Mouse (Mus musculus) heart, embryonic 11.5 days (tissue): ENCODE measurements at regions not wholly inside any gene's neighbourhood (a gene's known extent, or its start where the extent isn't known, plus 50 kb on each side); places are given as distances from the start of the nearest gene placed in this dataset.
"Not testable (repeated sequence)": the region's sequence is repeated elsewhere in the genome, so short reads cannot be mapped to it uniquely, and the experiment has no call there.

Experiments used
- ATAC-seq: fragments of 200-750 bp; cut with Nextera tagmentation; replicated peaks from 2 replicates; pipeline ENCODE4 v1.8.0; 2017; ENCODE audit warnings: moderate library complexity; ENCODE audit not compliant: insufficient number of reproducible peaks, low FRiP score, low TSS enrichment
- H3K27ac ChIP-seq: fragments of 300-500 bp; sonication (generic); 2 replicates; pipeline ENCODE4 v1.5.1; 2014; ENCODE audit warnings: mild to moderate bottlenecking, low read depth, low read length
- H3K27me3 ChIP-seq: fragments of 300-500 bp; sonication (generic); 2 replicates; pipeline ENCODE4 v1.6.1; 2014; ENCODE audit warnings: mild to moderate bottlenecking, low read length, mixed read lengths; ENCODE audit not compliant: control insufficient read depth, insufficient read depth
- H3K36me3 ChIP-seq: fragments of 300-500 bp; sonication (generic); 2 replicates; pipeline ENCODE4 v1.6.1; 2014; ENCODE audit warnings: mild to moderate bottlenecking, low read length, moderate library complexity, mixed read lengths; ENCODE audit not compliant: control insufficient read depth, insufficient read depth
- H3K4me1 ChIP-seq: fragments of 300-500 bp; sonication (generic); 2 replicates; pipeline ENCODE4 v1.6.1; 2014; ENCODE audit warnings: low read length; ENCODE audit not compliant: control insufficient read depth, insufficient read depth
- H3K4me2 ChIP-seq: fragments of 300-500 bp; sonication (generic); 2 replicates; pipeline ENCODE4 v1.6.1; 2014; ENCODE audit warnings: mild to moderate bottlenecking, moderate library complexity
- H3K4me3 ChIP-seq: fragments of 300-500 bp; sonication (generic); 2 replicates; pipeline ENCODE4 v1.5.1; 2014; ENCODE audit warnings: low read depth, low read length
- H3K9ac ChIP-seq: fragments of 300-500 bp; sonication (generic); 2 replicates; pipeline ENCODE4 v1.6.1; 2014; ENCODE audit warnings: mild to moderate bottlenecking, low read depth, low read length, moderate library complexity
- H3K9me3 ChIP-seq: fragments of 300-500 bp; sonication (generic); replicated peaks from 2 replicates; pipeline ENCODE4 v1.6.1; 2016; ENCODE audit warnings: low read length; ENCODE audit not compliant: control insufficient read depth
- WGBS: fragments of 180-500 bp; shearing (Covaris S2); extraction: QIAGEN DNeasy Blood & Tissue Kit; methylation state at CpG from one replicate; pipeline ENCODE4 v1.1.7; 2014; ENCODE audit not compliant: insufficient replicate concordance; 5-methylcytosine and 5-hydroxymethylcytosine counted together

DNA sequence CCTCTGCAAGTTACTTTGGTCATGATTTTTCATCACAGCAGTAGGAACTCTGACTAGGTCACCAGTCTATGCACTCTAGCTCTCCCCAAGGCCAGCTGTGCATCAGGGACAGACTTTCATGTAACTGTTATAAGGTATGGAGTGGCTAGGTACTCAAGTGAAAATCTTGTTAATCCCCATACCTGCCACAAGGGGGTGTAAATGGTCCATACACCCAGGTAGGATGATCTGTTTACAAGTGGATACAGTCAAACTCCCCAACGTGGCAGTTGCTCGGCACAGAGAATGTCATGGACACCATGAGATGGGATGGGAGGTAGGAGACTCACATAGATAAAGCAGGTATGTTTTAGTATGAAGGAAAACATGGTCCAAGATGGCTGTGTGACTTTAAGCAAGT, 187.2 kb upstream of the 5730507C01Rik start:
- H3K27me3 ChIP-seq, H3K9ac ChIP-seq, H3K4me2 ChIP-seq, H3K4me3 ChIP-seq, H3K36me3 ChIP-seq, H3K27ac ChIP-seq, ATAC-seq, H3K4me1 ChIP-seq: not testable (repeated sequence)
- WGBS, result 77% methylated on average over 2 of the region's 2 CpGs
- H3K9me3 ChIP-seq, result peaks cover 13% of the 10 kb centered on the region

DNA sequence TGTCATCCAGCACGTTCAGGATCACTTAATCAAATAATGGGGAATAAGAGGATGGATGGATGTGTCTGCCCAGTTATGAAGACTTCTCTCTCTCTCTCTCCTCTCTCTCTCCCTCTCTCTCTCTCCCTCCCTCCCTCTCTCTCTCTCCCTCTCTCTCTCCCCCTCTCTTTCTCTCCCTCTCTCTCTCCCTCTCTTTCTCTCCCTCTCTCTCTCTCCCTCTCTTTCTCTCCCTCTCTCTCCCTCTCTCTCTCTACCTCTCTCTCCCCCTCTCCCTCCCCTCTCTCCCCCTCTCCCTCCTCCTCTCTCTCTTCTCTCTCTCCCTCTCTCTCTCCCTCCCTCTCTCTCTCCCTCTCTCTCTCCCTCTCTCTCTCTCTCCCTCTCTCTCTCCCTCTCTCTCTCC, 167.6 kb upstream of the 5730507C01Rik start:
- H3K4me1 ChIP-seq, H3K9ac ChIP-seq, ATAC-seq, H3K4me3 ChIP-seq, H3K27me3 ChIP-seq, H3K36me3 ChIP-seq, H3K4me2 ChIP-seq, H3K27ac ChIP-seq, H3K9me3 ChIP-seq: not testable (repeated sequence)
- WGBS, result 47% methylated on average over 1 of the region's 1 CpGs

DNA sequence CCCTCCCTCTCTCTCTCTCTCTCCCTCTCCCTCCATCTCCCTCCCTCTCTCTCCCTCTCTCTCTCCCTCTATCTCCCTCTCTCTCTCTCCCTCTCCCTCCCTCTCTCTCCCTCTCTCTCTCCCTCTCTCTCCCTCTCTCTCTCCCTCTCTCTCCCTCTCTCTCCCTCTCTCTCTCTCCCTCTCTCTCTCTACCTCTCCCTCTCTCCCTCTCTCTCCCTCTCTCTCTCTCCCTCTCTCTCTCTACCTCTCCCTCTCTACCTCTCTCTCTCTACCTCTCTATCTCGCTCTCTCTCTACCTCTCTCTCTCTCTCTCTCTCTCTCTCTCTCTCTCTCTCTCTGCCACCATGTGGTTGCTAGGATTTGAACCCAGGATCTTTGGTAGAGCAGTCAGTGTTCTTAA, 167.2 kb upstream of the 5730507C01Rik start:
- ATAC-seq, H3K4me2 ChIP-seq, H3K9ac ChIP-seq, H3K9me3 ChIP-seq, H3K27ac ChIP-seq, H3K4me3 ChIP-seq, H3K36me3 ChIP-seq, H3K4me1 ChIP-seq, H3K27me3 ChIP-seq: not testable (repeated sequence)
- no CpG with 5 or more reads among the region's 1 CpGs for WGBS

DNA sequence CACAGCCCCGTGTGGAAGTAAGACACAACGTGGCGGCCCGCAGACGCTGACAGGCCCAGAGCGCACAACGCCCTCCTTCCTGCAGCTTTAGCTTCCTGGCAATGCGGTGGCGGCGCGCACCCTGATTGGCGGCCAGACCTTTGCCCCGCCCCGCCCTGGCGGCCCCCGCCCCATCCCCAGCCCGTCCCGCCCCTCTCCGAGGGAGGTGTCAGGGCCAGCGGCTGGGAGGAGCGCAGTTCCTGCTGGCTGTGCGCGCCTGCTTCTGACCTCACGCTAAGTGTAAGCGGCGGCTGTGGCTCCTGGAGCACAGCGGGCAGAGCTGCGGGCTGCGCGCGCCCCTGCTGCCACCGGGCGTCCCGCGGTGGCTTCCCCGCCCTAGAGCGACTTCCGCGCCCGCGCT, 127.1 kb upstream of the 5730507C01Rik start:
- H3K36me3 ChIP-seq, result no peaks in the 10 kb centered on the region
- H3K4me2 ChIP-seq, result no peak overlapping the region
- no peaks in the 10 kb centered on the region for H3K4me1 ChIP-seq
- 0 out of 2 replicates have a peak overlapping the region, but pooled peaks have one; percentile 8 for H3K4me3 ChIP-seq
- H3K9me3 ChIP-seq, result peaks cover 25% of the 10 kb centered on the region
- ATAC-seq, result 0 out of 2 replicates have a peak, but pooled peaks have one; percentile 55
- H3K27me3 ChIP-seq, result peaks cover 6% of the 10 kb centered on the region; the same call in 1 of the 2 replicates
- no peak overlapping the region for H3K27ac ChIP-seq
- no peak overlapping the region for H3K9ac ChIP-seq
- 4% methylated on average over 35 of the region's 41 CpGs for WGBS

DNA sequence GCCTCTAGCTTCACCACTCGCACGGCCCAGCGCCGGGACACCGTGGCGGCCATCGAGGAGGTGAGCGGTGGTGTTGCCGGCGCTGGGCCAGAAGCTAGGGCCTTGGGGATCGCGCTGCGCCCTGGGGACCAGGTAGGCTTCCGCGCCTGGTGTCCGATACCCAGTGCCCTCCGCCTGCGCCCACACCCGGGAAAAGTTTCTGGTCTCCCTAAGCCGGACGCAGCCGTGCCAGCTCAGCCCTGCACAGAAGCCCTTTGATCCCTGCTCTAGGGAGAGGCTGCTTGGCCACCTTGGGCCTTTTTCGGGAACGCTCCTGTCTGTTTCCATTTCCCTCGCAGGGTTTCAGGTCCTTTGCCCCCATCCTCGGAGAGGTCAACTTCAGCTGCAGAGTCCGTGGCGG, 126.5 kb upstream of the 5730507C01Rik start:
- Histone ChIP-seq H3K9ac (no peak overlapping the region), H3K9me3 (peaks cover 25% of the 10 kb centered on the region), H3K4me1 (no peaks in the 10 kb centered on the region), H3K27ac (no peak overlapping the region), H3K4me2 (no peak overlapping the region), H3K36me3 (no peaks in the 10 kb centered on the region), H3K4me3 (0 out of 2 replicates have a peak overlapping the region, but pooled peaks have one; percentile 8), H3K27me3 (peaks cover 6% of the 10 kb centered on the region; the same call in 1 of the 2 replicates)
- ATAC-seq, result no peak
- 15% methylated on average over 28 of the region's 28 CpGs for WGBS
